Mouse (Mus musculus) heart, postnatal 25 days (tissue): ENCODE data around the gene Gstp1. TPM values are rescaled to one million over a fixed set of nuclear protein-coding genes. Genes with fewer than 3 reads are reported as not detected.

Source experiments
- DNase-seq: peaks from one replicate; pipeline ENCODE4 v3.0.0; 2022; ENCODE audit warnings: low spot score
- intact Hi-C: fragments of 180-260 bp; cut with DNase I; formaldehyde crosslinking; loops from one replicate; pipeline ENCODE4 v1.15.1; 2025
- total RNA-seq, 2 experiments: library from RNA; stranded (reverse); gene quantifications; 2 replicates each; pipeline ENCODE4 v1.2.3; 2021

The Gstp1 gene
- total RNA-seq, 2 experiments from 2014 or later, result 321 to 327 TPM

- DNase-seq, result no peak
- intact Hi-C loops, result no loop called here
Measured at GRCm38 (mm10) chr19:4011086-4011485, 26.7 kb downstream of the Gstp1 start.

- intact Hi-C loops, result no loop called here
- no peak for DNase-seq
Measured at GRCm38 (mm10) chr19:4005971-4006370, 31.8 kb downstream of the Gstp1 start.

GRCm38 (mm10) chr19:4005091-4005490 lies 32.7 kb downstream of the Gstp1 start:
- no peak for DNase-seq
- intact Hi-C loops, result no loop called here

- intact Hi-C loops, result no loop called here
- no peak for DNase-seq
Measured at GRCm38 (mm10) chr19:4004331-4004730, 33.5 kb downstream of the Gstp1 start.

GRCm38 (mm10) chr19:4003641-4004040 lies 34.1 kb downstream of the Gstp1 start:
- intact Hi-C loops, result no loop called here
- no peak for DNase-seq

- intact Hi-C loops, result no loop called here
- no peak for DNase-seq
Measured at GRCm38 (mm10) chr19:4003112-4003511, 34.7 kb downstream of the Gstp1 start, which contains the start of gene Doc2g. Gene Doc2g, plus strand, starts transcription at chr19:4003313.

GRCm38 (mm10) chr19:4001752-4002151 lies 36.0 kb downstream of the Gstp1 start:
- intact Hi-C loops, result no loop called here
- no peak for DNase-seq

GRCm38 (mm10) chr19:4000949-4001525 lies 36.7 kb downstream of the Gstp1 start:
- intact Hi-C loops, result loop anchor here (1.0 kb wide), 1 partner anchor 11 kb away; the partner anchor contains the start of gene Ndufv1
- DNase-seq, result no peak

- intact Hi-C loops, result loop anchor here (1.0 kb wide), 1 partner anchor 12 kb away; the partner anchor contains the start of gene Ndufv1
Measured at GRCm38 (mm10) chr19:4000119-4000900, 37.5 kb downstream of the Gstp1 start, which contains the start of the genes Nudt8 and Gm49405. Gene Nudt8, plus strand, starts transcription at chr19:4000580. Gene Gm49405, plus strand, starts transcription at chr19:4000626.

GRCm38 (mm10) chr19:3999121-3999730 lies 38.6 kb downstream of the Gstp1 start:
- intact Hi-C loops, result no loop called here
- no peak for DNase-seq

More at GRCm38 (mm10) chr19:4000119-4000900, 37.5 kb downstream of the Gstp1 start, which contains the start of the genes Nudt8 and Gm49405:
- peak; percentile 96 for DNase-seq

GRCm38 (mm10) chr19:3998335-3998734 lies 39.5 kb downstream of the Gstp1 start:
- no peak for DNase-seq
- intact Hi-C loops, result no loop called here

GRCm38 (mm10) chr19:3997231-3997630 lies 40.6 kb downstream of the Gstp1 start:
- DNase-seq, result no peak
- intact Hi-C loops, result no loop called here

GRCm38 (mm10) chr19:3996747-3997146 lies 41.0 kb downstream of the Gstp1 start:
- intact Hi-C loops, result no loop called here
- DNase-seq, result no peak

GRCm38 (mm10) chr19:3996106-3996505 lies 41.7 kb downstream of the Gstp1 start:
- intact Hi-C loops, result no loop called here
- no peak for DNase-seq

- intact Hi-C loops, result no loop called here
- DNase-seq, result no peak
Measured at GRCm38 (mm10) chr19:3995505-3995904, 42.3 kb downstream of the Gstp1 start.

- intact Hi-C loops, result no loop called here
- no peak for DNase-seq
Measured at GRCm38 (mm10) chr19:3994932-3995331, 42.9 kb downstream of the Gstp1 start.

- intact Hi-C loops, result no loop called here
- DNase-seq, result no peak
Measured at GRCm38 (mm10) chr19:3992416-3992815, 45.4 kb downstream of the Gstp1 start, which contains the start of gene Tbx10. Gene Tbx10, plus strand, starts transcription at chr19:3992752.

GRCm38 (mm10) chr19:3991966-3992365 lies 45.8 kb downstream of the Gstp1 start:
- intact Hi-C loops, result no loop called here
- DNase-seq, result no peak

- intact Hi-C loops, result no loop called here
- no peak for DNase-seq
Measured at GRCm38 (mm10) chr19:3991562-3991961, 46.2 kb downstream of the Gstp1 start.

GRCm38 (mm10) chr19:3990804-3991203 lies 47.0 kb downstream of the Gstp1 start:
- intact Hi-C loops, result no loop called here
- DNase-seq, result no peak

- no peak for DNase-seq
- intact Hi-C loops, result loop anchor here (10.0 kb wide), 1 partner anchor 264 kb away; no protein-coding TSS in a partner anchor
Measured at GRCm38 (mm10) chr19:3988750-3989149, 49.0 kb downstream of the Gstp1 start.
